ENCODE assay signal across 9 mouse cellular contexts in genomic region chr6:102170913-102171312, GRCm38 (mm10).
A peak's percentile ranks its signal among the peaks of the same experiment; 100 is the strongest.
DNase-seq lines count a peak whose midpoint lies in the region; ATAC-seq lines count a peak whose summit lies in the region.
"Had no signal": no experiment of that assay in that cellular context is flagged by ENCODE, and none has a peak within 500 bp of the region (broad histone marks: within the 10 kb centered on the region; RNA-seq: fewer than 3 reads in every experiment).

No protein-coding gene starts in this region.

- no peaks in the 10 kb centered on the region for H3K4me1 ChIP-seq in neural tube, embryonic 11.5 days (ENCODE audit: control insufficient read depth, insufficient read depth, low read length)
- no peaks in the 10 kb centered on the region for H3K4me1 ChIP-seq in neural tube, embryonic 15.5 days
- H3K4me1 ChIP-seq: embryonic facial prominence, embryonic 15.5 days had no signal

- H3K9me3 ChIP-seq in neural tube, embryonic 11.5 days (ENCODE audit: control insufficient read depth, low read length): no peaks in the 10 kb centered on the region
- H3K9me3 ChIP-seq in neural tube, embryonic 15.5 days (replicated peaks): no peaks in the 10 kb centered on the region
- H3K9me3 ChIP-seq: embryonic facial prominence, embryonic 15.5 days had no signal

- no peak overlapping the region for H3K4me3 ChIP-seq in neural tube, embryonic 11.5 days (ENCODE audit: low read depth, low read length)
- H3K4me3 ChIP-seq in neural tube, embryonic 15.5 days (replicated peaks): no peak overlapping the region
- H3K4me3 ChIP-seq: embryonic facial prominence, embryonic 15.5 days had no signal

- no peak overlapping the region for H3K27ac ChIP-seq in neural tube, embryonic 11.5 days (ENCODE audit: low read depth, low read length)
- no peak overlapping the region for H3K27ac ChIP-seq in neural tube, embryonic 15.5 days (replicated peaks)
- H3K27ac ChIP-seq: embryonic facial prominence, embryonic 15.5 days had no signal

- DNase-seq in heart, adult 8-10 months (ENCODE audit: low spot score): peak; percentile 6
- DNase-seq in heart, adult 11 months: no peak
- no peak for DNase-seq in neural tube, embryonic 11.5 days (ENCODE audit: low spot score)
- DNase-seq in c-Kit-positive CD71-negative TER-119-negative erythroid progenitor cells, embryonic 14.5 days (ENCODE audit: low read depth): peak; percentile 13
- DNase-seq in mesoderm, embryonic 11.5 days (ENCODE audit: low read depth, low spot score): peak; percentile 61
- no peak for DNase-seq in gastrocnemius, postnatal 25 days
- no peak for DNase-seq in urinary bladder, adult 18-20 months (ENCODE audit: low spot score in 2 of 2)

- H3K9ac ChIP-seq in neural tube, embryonic 11.5 days (ENCODE audit: low read length): no peak overlapping the region
- no peak overlapping the region for H3K9ac ChIP-seq in neural tube, embryonic 15.5 days (replicated peaks)
- H3K9ac ChIP-seq: embryonic facial prominence, embryonic 15.5 days had no signal

- WGBS in neural tube, embryonic 11.5 days: 46% methylated on average over 6 of the region's 6 CpGs
- 33% methylated on average over 6 of the region's 6 CpGs for WGBS in neural tube, embryonic 15.5 days

- no peak overlapping the region for H3K4me2 ChIP-seq in neural tube, embryonic 11.5 days (ENCODE audit: low read depth)
- no peak overlapping the region for H3K4me2 ChIP-seq in neural tube, embryonic 15.5 days
- H3K4me2 ChIP-seq: embryonic facial prominence, embryonic 15.5 days had no signal

- no peaks in the 10 kb centered on the region for H3K36me3 ChIP-seq in neural tube, embryonic 11.5 days (ENCODE audit: control insufficient read depth, insufficient read depth, low read length)
- no peaks in the 10 kb centered on the region for H3K36me3 ChIP-seq in neural tube, embryonic 15.5 days
- H3K36me3 ChIP-seq: embryonic facial prominence, embryonic 15.5 days had no signal

- peak; percentile 38; the same call in 1 of the 2 replicates for ATAC-seq in neural tube, embryonic 11.5 days (ENCODE audit: insufficient read depth, low FRiP score, low TSS enrichment)
- ATAC-seq in neural tube, embryonic 15.5 days (ENCODE audit: low FRiP score): no peak

- H3K27me3 ChIP-seq in neural tube, embryonic 11.5 days (ENCODE audit: control insufficient read depth, insufficient read depth, low read length): no peaks in the 10 kb centered on the region
- no peaks in the 10 kb centered on the region for H3K27me3 ChIP-seq in neural tube, embryonic 15.5 days (replicated peaks)
- H3K27me3 ChIP-seq: embryonic facial prominence, embryonic 15.5 days had no signal

Comparison
In these comparisons a context has a peak if more than half of its experiments do, and no peak if none do; other contexts are left out.
1. DNase-seq: peak in heart, adult 8-10 months (single experiment), c-Kit-positive CD71-negative TER-119-negative erythroid progenitor cells, embryonic 14.5 days (single experiment) and mesoderm, embryonic 11.5 days (single experiment); none in heart, adult 11 months (single experiment), neural tube, embryonic 11.5 days (single experiment), gastrocnemius, postnatal 25 days (single experiment) and urinary bladder, adult 18-20 months (0 of 2).